Mouse (Mus musculus) liver, embryonic 11.5 days (tissue): ENCODE measurements around the gene Dnah17. TPM values are rescaled to one million over a fixed set of nuclear protein-coding genes. Genes with fewer than 3 reads are reported as not detected.
A peak's percentile ranks its signal among the peaks of the same experiment; 100 is the strongest.

ENCODE experiments used
- ATAC-seq: fragments of 200-750 bp; cut with Nextera tagmentation; replicated peaks from 2 replicates; pipeline ENCODE4 v1.8.0; 2017; ENCODE audit warnings: moderate number of reproducible peaks, mild to moderate bottlenecking, moderate TSS enrichment, moderate library complexity; ENCODE audit not compliant: low FRiP score
- DNase-seq: peaks from one replicate; pipeline ENCODE4 v3.0.0-alpha.2; 2017; ENCODE audit warnings: low spot score
- H3K27ac ChIP-seq: fragments of 300-500 bp; sonication (generic); 2 replicates; pipeline ENCODE4 v1.5.1; 2014; ENCODE audit warnings: mild to moderate bottlenecking, low read depth, low read length, control low read depth
- H3K27me3 ChIP-seq: fragments of 300-500 bp; sonication (generic); replicated peaks from 2 replicates; pipeline ENCODE4 v1.6.1; 2014; ENCODE audit warnings: low read length, mixed read lengths; ENCODE audit not compliant: control insufficient read depth, insufficient read depth
- H3K36me3 ChIP-seq: fragments of 300-500 bp; sonication (generic); 2 replicates; pipeline ENCODE4 v1.6.1; 2014; ENCODE audit warnings: mild to moderate bottlenecking, low read length, moderate library complexity, mixed read lengths; ENCODE audit not compliant: control insufficient read depth, insufficient read depth
- H3K4me1 ChIP-seq: fragments of 300-500 bp; sonication (generic); replicated peaks from 2 replicates; pipeline ENCODE4 v1.6.1; 2014; ENCODE audit warnings: low read length, mixed read lengths; ENCODE audit not compliant: control insufficient read depth, insufficient read depth
- H3K4me2 ChIP-seq: fragments of 300-500 bp; sonication (generic); 2 replicates; pipeline ENCODE4 v1.6.1; 2014; ENCODE audit warnings: mild to moderate bottlenecking, control low read depth, moderate library complexity
- H3K4me3 ChIP-seq: fragments of 300-500 bp; sonication (generic); 2 replicates; pipeline ENCODE4 v1.5.1; 2014; ENCODE audit warnings: low read depth, low read length, control low read depth
- H3K9ac ChIP-seq: fragments of 300-500 bp; sonication (generic); 2 replicates; pipeline ENCODE4 v1.6.1; 2014; ENCODE audit warnings: low read depth, low read length, control low read depth
- H3K9me3 ChIP-seq: fragments of 300-500 bp; sonication (generic); 2 replicates; pipeline ENCODE4 v1.6.1; 2016; ENCODE audit warnings: low read length, inconsistent platforms, mixed read lengths; ENCODE audit not compliant: control insufficient read depth
- WGBS: fragments of 180-500 bp; shearing (Covaris S2); extraction: QIAGEN DNeasy Blood & Tissue Kit; methylation state at CpG from one replicate; pipeline ENCODE4 v1.1.7; 2014; 5-methylcytosine and 5-hydroxymethylcytosine counted together
- polyA plus RNA-seq: library from polyadenylated mRNA; unstranded; fragments of >200 nt; fragmentation: Nextera tagmentation; extraction: Ambion mirVana; gene quantifications from 2 replicates; pipeline ENCODE4 v1.2.1, GENCODE M21; 2014

Dnah17 gene
- polyA plus RNA-seq, 1 experiment from 2014 or later: 0.11 TPM

- no peak overlapping the region for H3K4me3 ChIP-seq
- peaks cover 68% of the 10 kb centered on the region for H3K4me1 ChIP-seq
- H3K9me3 ChIP-seq: no peaks in the 10 kb centered on the region
- no peaks in the 10 kb centered on the region for H3K36me3 ChIP-seq
- 30% methylated on average over 10 of the region's 10 CpGs for WGBS
- no peak for DNase-seq
- peak overlapping the region; percentile 47 for H3K4me2 ChIP-seq
- no peaks in the 10 kb centered on the region for H3K27me3 ChIP-seq
- 0 out of 2 replicates have a peak overlapping the region, but pooled peaks have one; percentile 15 for H3K27ac ChIP-seq
- ATAC-seq: no peak
- H3K9ac ChIP-seq: peak overlapping the region; percentile 55; the same call in 1 of the 2 replicates
Measured at GRCm38 (mm10) chr11:117989926-117990325, 140.5 kb downstream of the Dnah17 start.

- H3K36me3 ChIP-seq: no peaks in the 10 kb centered on the region
- no peaks in the 10 kb centered on the region for H3K27me3 ChIP-seq
- no peak for ATAC-seq
- H3K4me2 ChIP-seq: peak overlapping the region; percentile 47
- 77% methylated on average over 4 of the region's 4 CpGs for WGBS
- no peak overlapping the region for H3K27ac ChIP-seq
- H3K9ac ChIP-seq: peak overlapping the region; percentile 55
- no peaks in the 10 kb centered on the region for H3K9me3 ChIP-seq
- no peak for DNase-seq
- H3K4me3 ChIP-seq: peak overlapping the region; percentile 5
- H3K4me1 ChIP-seq: peaks cover 64% of the 10 kb centered on the region
Measured at GRCm38 (mm10) chr11:117989241-117989640, 141.2 kb downstream of the Dnah17 start.

GRCm38 (mm10) chr11:117987968-117988367 lies 142.5 kb downstream of the Dnah17 start:
- DNase-seq (peak; percentile 35), ATAC-seq (peak; percentile 72)
- Histone ChIP-seq H3K36me3 (no peaks in the 10 kb centered on the region), H3K4me3 (peak overlapping the region; percentile 85), H3K4me2 (peak overlapping the region; percentile 71), H3K27ac (peak overlapping the region; percentile 65; the same call in 1 of the 2 replicates), H3K9ac (peak overlapping the region; percentile 87), H3K4me1 (peaks cover 52% of the 10 kb centered on the region), H3K27me3 (no peaks in the 10 kb centered on the region), H3K9me3 (no peaks in the 10 kb centered on the region)
- 32% methylated on average over 4 of the region's 4 CpGs for WGBS

GRCm38 (mm10) chr11:117987032-117987451 lies 143.4 kb downstream of the Dnah17 start:
- Histone ChIP-seq H3K9ac (peak overlapping the region; percentile 87), H3K27me3 (no peaks in the 10 kb centered on the region), H3K4me2 (peak overlapping the region; percentile 71), H3K27ac (peak overlapping the region; percentile 65), H3K9me3 (no peaks in the 10 kb centered on the region), H3K4me1 (peaks cover 48% of the 10 kb centered on the region), H3K4me3 (peak overlapping the region; percentile 85), H3K36me3 (no peaks in the 10 kb centered on the region)
- ATAC-seq (peak; percentile 64), DNase-seq (no peak)
- under 1% methylated on average over 31 of the region's 32 CpGs for WGBS

GRCm38 (mm10) chr11:117986126-117987031 lies 144.1 kb downstream of the Dnah17 start, which contains the start of gene Pgs1:
Gene Pgs1 (plus strand): TSS chr11:117986292.
- Histone ChIP-seq H3K36me3 (no peaks in the 10 kb centered on the region), H3K4me3 (peak within 1 kb of the TSS; percentile 85), H3K9ac (peak within 1 kb of the TSS; percentile 87), H3K9me3 (no peaks in the 10 kb centered on the region), H3K27me3 (no peaks in the 10 kb centered on the region), H3K4me1 (peaks cover 43% of the 10 kb centered on the region), H3K27ac (peak within 1 kb of the TSS; percentile 65), H3K4me2 (peak within 1 kb of the TSS; percentile 71)
- peak; percentile 91 for DNase-seq
- WGBS: 7% methylated on average over 51 of the region's 51 CpGs
- peak; percentile 82 for ATAC-seq

- Histone ChIP-seq H3K27me3 (no peaks in the 10 kb centered on the region), H3K9me3 (no peaks in the 10 kb centered on the region), H3K36me3 (no peaks in the 10 kb centered on the region), H3K4me2 (no peak overlapping the region), H3K4me1 (peaks cover 17% of the 10 kb centered on the region), H3K9ac (no peak overlapping the region), H3K27ac (no peak overlapping the region), H3K4me3 (no peak overlapping the region)
- 60% methylated on average over 7 of the region's 7 CpGs for WGBS
- no peak for ATAC-seq
- DNase-seq: no peak
Measured at GRCm38 (mm10) chr11:117983770-117984169, 146.7 kb downstream of the Dnah17 start.

- Histone ChIP-seq H3K4me2 (no peak overlapping the region), H3K36me3 (no peaks in the 10 kb centered on the region), H3K9ac (no peak overlapping the region), H3K27me3 (no peaks in the 10 kb centered on the region), H3K4me1 (peaks cover 4% of the 10 kb centered on the region; the same call in 1 of the 2 replicates), H3K4me3 (no peak overlapping the region), H3K27ac (no peak overlapping the region), H3K9me3 (no peaks in the 10 kb centered on the region)
- WGBS: 53% methylated on average over 5 of the region's 5 CpGs
- ATAC-seq (no peak), DNase-seq (no peak)
Measured at GRCm38 (mm10) chr11:117982426-117982825, 148.0 kb downstream of the Dnah17 start.

GRCm38 (mm10) chr11:117979388-117979787 lies 151.0 kb downstream of the Dnah17 start:
- Histone ChIP-seq H3K9me3 (no peaks in the 10 kb centered on the region), H3K4me3 (no peak overlapping the region), H3K4me1 (peaks cover 17% of the 10 kb centered on the region), H3K36me3 (no peaks in the 10 kb centered on the region), H3K9ac (no peak overlapping the region), H3K4me2 (no peak overlapping the region), H3K27me3 (peaks cover 9% of the 10 kb centered on the region), H3K27ac (no peak overlapping the region)
- WGBS: 60% methylated on average over 7 of the region's 7 CpGs
- DNase-seq (no peak), ATAC-seq (no peak)
